Mouse (Mus musculus): ENCODE measurements around the gene Fmo2.

The Fmo2 gene

DNA sequence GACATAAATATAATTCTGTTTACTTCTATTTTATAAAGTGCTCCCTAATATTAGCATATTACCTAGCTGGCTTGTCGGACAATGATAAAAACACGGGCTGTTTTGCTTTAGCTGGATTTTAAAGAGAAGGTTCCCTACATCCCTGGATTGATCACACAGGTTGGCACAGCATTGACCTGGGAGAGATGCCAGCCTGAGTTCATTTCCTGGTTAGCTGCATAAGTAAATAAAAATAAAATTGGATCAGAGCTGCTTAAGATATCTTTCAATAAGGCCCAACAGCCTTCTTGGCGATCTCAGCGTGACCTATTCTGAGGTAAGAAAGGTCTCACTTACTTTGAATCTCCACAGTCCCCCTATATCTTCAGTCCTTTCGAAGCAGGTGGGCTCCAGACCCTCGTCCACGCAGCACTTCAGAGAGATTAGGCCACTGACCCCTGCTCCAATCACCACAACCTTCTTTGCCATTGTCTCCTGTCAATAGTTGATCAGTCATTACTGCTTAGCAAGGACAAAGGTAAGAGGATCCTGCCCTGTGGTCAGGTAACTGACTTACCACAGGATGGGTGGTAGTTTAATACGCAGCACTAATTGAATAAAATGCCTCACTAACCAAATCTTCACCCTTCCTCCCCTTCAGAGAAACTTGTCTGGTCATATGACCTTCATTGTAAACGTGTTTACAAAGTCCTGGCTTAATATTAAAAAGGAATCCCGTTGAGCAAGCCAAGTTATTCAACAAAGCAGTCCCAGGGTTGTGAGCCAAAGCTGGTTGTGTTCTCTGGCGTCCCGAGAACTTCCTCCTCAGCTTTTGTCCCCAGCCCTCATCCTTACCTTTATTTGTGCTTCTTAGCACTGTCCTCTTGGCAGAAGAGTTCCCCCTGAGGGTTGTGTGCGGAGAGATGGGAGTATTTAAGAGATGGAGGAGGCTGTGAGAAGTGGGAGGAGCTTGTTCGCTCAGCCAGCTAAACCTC lies at the start of gene Fmo2:
Gene Fmo2 (minus strand): TSS at position 889 of the 974 bp plus-strand sequence.
- DNase-seq: no peak

DNA sequence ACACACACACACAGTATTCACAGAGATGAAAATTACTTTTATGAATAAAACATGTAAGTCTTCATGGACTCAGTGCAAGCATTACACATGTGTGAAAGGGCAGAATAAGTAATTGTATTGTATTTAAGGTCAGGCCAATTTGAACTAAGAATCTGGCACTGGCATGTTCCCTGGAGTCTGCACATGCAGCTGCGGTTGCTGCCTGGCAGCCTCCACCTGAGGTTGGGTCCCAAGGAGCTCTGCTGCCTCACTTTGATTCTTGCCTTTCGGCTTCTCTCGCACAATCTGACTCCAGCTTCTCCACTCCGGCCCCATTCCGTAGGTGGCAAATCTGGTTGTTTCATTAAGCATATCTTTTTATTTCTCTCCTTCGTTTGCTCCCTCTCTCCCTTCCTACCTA lies 49.4 kb upstream of the Fmo2 start:
- no peak for DNase-seq

DNA sequence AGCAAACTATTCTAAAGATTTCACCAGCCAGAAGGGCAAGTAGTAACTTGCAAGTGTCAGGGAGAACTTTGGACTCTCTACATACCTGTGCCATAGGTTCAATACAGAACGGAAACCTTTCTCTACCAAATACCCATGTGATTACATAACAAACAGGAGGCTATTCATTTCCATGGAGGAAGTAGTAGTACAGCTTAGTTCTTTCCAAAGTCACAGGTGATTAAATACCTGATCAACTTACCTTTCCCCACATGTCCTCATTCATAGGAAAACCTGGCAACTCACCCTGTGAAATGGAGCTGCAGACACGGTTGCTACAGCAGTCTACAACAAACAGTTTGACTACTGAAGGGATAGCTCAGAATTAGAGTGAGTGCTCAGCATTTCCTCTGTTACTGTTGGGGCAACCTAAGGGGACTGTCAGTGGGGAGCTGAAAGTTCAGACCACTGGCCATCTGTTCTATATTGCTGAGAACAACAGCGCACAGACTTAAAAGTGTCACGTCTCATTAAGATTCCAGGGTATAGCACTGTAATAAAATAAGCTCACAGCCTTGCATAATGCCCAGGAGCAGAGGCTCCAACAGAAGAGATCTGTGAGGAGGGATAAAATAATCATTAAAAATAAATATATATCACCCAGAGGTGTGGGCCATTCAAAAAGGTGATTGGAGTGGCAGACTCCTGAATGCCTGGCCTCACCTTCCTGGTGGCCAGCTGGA lies 48.5 kb upstream of the Fmo2 start:
- no peak for DNase-seq

DNA sequence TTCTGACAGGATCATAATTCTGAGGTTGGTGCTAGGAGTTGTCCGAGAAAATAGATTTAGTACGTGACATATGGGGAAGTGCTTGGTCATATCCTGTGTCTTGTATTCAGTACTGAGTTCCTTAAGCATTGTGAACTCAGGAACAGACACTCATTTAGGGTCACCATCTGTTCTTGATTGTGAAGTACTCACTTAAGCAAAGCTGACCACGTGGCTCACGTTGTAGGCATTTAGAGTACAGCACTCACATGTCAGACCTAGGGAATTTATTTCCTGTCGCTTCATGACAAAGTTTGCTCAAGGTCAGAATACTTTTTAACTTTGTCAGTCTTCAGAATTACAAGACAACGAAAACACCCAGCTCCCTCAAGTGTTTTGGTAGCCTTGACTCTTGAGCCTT lies 45.2 kb upstream of the Fmo2 start:
- no peak for DNase-seq

DNA sequence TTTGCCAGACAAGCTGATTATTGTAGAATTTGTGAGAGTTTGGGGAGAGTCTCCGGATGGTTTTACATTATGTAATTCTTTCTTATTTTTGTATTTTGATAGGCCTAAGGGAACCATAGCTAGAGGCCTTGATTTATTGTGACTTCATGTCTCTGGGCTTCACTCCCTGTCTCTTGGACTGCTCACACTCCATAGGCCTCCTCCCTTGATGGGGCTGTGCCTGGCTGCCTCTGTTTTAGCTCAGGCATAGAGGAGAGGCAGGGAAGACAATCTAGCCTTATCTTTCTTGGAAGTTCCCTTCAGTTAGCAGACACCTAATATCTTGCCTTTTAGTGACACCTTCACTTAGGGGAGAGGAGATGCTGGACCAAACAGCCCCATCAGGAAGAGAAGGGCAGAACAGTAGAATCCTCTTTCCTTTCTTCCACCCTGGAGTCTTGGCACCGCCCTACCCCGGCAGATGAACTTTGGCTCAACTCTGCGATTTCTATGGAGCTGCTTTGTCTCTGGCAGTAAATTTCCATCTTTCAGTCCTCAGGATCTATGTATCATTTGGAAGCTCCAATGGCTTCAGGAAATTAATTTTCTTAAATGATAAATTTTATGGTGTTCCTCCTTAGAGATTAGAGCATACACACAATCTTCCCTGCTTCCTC lies 40.3 kb upstream of the Fmo2 start:
- no peak for DNase-seq

DNA sequence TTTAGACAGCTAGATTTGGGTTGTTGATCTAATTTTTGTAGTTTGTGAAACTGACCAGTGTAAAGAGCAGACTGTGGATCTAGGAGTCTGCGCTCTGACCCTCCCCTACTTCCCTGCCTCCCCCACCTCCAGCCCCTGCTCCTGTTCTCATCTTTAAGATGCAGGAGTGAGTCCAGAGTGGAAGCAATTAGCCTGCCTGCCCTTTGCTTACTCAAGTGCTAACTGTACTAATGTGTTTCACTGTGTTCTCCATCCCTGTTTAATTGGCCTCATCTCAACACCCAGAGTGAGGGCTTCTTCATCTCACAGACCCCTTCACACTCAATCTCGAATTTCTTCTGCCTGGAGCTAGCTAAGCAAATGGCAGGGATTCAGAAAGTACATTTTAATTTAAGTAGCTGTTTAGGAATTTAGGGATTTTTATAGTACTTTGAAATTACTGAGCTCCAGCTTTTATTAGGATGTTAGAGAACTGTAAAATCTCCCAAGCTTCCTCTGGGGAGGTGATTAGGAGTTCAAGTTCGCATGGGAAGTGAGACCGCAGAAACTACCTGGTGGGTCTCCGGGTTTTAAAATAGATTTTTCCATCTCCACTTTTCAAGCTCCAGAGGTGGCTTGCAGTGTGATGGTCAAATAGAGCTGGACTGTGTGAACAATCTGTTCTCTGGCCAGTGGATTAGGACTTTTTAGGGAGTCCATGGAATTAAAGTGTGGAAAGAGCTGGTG lies 39.6 kb upstream of the Fmo2 start:
- DNase-seq: no peak

DNA sequence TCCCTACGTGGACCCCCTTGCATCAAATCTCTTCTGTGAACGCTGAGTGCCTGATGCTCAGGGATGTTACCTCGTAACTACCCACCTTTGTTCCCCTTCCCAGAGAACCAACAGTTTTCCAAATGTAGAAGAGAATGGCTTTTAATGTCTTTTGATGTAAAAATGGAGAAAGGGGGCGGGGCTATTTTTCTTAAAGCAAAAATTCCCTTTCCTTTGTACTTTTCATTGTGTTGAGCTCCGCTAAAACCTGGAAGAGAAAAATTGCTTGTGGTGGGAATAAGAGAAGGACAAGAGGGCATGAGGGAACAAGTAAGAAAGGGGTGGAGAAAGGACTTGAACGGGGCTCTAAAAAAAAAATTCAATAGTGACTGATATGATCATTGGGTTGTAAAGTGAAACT lies 38.9 kb upstream of the Fmo2 start, which contains the start of gene Fmo6:
Gene Fmo6 (minus strand): TSS at position 101 of the 400 bp plus-strand sequence.
- no peak for DNase-seq

DNA sequence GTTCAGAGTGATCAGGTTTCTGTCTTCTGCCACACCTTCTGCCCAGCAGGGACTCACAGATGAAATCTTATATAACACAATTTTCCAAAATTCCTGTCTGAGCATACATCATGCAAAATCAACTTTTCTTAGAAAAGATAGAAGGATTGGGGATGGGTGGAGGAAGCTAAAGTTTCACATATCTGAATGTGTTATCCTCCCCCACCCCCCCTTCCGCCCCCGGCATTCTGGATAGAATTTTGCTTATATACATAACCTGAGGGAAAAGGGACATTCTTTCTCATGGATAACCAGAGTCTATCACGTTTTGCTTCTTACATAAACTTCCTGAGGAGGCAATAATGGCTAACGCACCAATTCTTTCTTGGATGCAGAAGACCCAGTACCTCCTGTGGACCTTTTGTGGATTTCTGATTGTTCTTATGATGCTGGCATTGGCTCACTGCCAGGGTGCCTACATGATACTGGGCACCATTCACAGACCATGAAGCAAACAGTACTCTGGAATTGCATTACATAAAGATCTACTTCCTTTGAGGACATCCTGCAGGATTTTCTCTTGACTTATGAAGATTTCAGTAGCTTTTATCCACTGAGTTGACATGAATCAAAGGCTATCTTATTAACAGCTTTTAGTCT lies 36.0 kb upstream of the Fmo2 start:
- DNase-seq: no peak

DNA sequence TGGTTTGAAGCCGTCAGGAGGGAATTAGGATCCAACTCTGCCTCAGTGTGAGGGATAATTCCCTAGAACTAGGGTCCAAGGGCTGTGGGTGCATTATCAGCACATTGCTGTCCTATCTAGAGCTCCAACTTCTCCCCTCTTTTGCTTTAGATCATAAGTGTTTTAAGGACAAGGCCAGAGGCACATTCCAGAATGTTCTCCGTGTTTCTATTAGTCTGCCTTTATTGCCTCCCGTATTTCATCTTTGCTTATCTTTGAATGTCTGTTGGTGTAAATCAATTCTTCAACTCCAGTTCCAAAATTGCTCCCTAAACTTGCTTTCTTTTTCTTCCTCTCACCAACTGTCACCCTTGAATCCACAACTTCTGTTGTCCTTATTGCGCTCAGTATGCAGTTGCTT lies 33.9 kb upstream of the Fmo2 start:
- DNase-seq: no peak

DNA sequence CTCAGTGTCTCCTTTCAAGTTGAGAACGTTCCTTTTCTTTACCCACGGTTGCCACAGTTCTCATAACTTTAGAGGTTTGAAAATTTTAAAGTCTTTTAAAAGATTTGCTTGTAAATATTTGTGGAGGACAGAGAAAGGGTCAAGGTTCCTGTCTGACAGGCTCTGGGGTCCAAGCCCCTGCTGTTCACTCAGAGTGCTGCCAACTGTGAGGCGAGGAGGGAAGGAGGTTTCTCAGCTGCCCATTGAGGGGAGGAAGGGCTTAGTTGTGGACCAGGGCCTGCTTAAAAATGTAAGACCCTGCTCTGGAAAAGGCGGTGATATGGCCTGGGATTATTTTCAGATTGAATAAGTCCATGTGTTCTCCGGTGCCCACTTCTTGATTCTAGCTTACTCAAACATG lies 33.4 kb upstream of the Fmo2 start:
- DNase-seq: no peak

DNA sequence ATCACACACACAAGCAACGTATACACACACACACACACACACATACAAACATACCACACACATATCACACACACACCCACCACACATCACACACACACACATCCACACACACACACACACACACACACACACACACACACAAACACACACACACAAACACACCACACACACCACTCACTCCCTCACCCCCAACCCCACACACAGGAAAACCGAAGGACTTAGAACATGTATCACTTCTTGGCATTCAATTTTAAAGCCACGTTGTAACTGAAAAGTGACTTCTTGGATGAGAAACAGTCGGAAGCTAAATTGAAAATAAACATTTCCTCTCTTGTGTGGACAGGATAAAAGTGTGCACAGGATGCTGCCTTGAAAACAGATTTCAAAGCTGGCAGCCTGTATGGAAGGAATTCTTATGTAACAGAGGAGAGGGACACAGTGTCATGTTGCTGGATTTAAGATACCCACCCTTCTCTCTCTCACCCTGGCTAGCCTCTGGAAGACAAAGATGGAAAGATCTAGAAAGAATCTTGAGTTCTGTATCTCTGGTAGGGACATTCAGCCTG lies 32.9 kb upstream of the Fmo2 start:
- DNase-seq: no peak

DNA sequence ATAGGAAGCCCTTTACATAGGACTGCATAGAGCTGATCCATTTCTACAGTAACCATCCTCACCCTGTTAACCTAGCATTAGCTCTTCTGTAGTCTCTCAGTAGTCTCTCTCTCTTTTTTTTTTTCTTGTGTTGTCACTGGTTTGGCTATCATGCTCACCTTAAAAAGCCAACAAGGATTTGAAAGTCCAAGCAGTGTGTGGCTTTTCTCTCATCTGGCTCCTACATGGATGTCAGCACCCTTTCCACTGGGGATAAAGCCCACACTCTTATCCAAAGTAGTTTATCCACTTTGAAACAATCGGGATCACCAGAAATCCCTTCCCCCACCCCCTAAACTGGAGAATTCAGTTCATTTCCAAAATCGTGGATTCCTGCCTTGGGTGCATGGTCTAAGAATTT lies 32.1 kb upstream of the Fmo2 start:
- no peak for DNase-seq

DNA sequence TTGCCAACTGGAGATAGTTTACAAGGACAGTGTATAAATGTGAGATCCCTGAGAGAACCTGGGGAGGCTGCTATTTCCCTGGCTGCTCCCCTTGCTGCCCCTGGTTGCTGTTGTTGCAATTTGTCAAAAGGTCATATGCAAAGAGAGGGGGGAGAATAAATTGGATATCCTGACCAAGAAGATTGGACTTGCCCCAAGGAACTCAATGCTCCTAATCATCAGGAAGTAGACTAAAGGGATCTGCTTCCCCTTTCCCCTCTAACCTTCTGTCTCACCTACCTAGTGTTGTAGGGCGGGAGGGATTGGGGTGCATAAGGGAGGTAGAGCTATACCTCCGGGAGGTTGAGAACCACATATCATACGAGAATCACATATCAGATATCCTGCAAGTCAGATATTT lies 30.6 kb upstream of the Fmo2 start:
- DNase-seq: no peak

DNA sequence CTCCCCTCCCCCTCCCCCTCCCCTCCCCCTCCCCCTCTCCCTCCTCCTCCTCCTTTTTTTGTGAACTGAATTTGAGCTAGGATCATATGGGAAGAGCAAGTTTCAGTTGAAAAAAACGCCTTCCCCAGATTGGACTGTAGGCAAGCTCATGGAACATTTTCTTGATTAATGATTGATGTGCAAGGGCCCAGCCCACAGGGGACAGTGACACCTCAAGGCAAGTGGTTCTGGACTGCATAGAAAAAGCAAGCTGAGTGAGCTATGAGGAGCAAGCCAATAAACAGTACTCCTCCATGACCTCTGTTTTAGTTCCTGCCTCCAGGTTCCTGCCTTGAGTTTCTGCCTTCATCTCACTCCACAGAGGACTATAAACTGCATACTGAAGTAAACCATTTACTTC lies 26.6 kb upstream of the Fmo2 start:
- no peak for DNase-seq

DNA sequence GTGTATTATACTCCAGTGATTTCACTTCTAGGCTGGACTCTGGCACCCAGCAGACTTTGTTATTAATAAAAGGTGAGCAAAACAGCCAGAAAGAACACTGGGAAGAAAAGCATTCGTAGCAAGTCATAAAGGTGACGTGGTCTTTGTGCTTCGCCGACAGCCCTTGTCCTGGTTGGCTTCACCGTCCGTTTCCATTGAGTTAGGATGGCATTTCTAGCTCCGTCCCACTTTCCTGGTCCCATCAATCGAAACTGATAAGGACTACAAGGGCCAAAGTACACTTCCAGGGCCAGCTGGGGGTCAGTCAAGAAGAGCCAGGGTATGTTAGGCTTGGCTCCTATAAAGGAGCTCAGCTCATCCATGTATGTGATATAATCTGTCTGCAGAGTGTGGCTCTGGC lies 18.1 kb upstream of the Fmo2 start:
- DNase-seq: no peak

DNA sequence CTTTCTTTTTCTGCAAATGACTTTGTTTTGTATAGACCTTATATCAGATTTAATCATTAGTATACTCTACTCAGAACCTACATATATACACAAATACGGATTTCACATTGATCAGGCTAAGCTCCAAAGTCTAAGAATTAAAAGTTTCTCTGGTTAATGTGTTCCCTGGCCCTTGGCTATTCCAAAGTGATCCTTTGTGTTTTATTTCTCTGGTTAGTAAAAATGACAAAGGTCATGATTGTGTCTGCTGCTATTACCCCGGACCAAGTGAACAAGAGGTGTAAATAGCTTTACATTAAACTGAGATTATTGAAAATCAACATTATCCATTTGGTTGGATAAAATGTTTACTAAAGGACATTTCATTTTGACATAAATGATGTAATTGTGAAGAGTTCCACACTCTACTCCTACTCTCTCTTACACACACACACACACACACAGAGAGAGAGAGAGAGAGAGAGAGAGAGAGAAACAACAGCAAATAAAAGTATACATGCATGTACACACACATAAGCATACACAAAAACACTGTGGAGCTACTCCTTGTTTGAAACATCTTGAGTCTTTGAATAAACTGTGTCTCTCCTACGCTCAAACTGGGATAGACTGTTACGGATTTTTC lies 16.5 kb upstream of the Fmo2 start:
- DNase-seq: no peak

DNA sequence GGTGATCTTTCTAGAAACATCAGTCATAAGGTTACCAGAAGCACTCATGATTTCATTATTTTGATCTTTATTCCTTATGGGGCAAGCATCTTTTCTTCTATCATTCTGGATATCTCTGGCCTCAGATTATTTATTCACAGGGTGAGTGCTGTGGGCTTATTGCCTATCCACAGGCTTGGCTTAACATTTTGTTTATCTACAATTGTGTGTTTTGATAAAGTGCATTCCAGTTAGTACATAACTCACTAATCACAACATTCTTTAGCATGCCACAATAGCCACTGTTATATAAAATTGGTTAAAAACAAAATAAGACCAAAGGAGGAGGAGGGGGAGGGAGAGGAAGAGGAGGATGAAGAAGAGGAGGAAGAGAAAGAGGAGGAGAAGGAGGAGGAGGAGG lies 13.6 kb upstream of the Fmo2 start:
- no peak for DNase-seq

DNA sequence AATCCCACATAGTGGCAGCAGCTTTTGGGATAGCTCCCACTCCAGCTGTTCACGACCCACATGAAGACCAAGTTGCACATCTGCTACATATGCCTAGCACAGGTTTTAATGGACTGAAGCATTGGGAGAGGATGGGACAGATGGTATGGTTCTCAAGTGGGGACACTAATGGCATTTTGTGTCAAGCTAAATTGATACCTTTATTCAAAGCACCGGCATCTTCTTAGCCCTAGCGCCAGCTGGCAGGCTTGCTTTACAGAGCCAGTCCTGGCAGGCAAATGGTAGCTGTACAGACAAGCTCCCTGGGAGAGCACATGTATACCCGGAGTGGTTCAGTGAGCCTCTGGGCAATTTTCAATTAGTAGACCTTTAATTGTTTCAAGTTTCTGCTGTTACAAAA lies 3.4 kb upstream of the Fmo2 start:
- DNase-seq: no peak

DNA sequence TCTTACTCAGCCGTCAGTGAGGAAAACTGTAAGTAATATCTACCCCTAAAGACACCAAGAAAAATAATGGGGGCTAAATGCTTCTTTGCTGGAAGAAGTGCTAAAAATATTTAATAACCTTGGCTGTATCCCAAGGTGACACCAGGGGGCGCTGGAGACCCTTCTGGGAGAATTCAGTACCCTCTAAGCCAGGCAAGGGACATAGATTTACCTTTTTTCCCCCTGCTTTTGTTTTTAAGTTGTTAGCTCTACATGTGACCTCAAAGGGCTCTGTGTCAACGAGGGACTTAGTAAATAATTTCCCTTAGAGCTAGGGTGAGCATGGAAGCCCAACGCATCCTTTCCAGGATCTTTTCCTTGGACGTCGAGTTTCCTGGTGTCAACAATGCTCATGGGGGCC lies 2.6 kb downstream of the Fmo2 start:
- DNase-seq: no peak

DNA sequence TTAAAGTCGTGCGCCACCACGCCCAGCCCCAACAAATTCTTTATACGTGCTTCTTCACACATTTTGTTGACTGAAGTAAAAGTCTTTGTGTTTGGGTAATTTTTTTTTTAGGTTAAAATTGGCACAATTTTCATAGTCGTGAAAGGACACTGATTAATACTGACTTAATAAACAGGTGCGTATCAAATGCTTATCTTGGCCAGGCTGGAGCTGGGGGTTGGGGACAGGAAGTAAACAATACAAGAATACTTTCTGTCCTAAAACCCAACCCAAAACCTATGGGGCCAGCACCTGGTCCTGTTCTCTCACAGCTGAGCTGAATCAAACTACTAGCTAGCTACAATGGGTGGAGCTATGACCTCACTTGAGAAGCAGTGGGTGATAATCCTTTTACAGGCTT lies 5.5 kb downstream of the Fmo2 start:
- no peak for DNase-seq

DNA sequence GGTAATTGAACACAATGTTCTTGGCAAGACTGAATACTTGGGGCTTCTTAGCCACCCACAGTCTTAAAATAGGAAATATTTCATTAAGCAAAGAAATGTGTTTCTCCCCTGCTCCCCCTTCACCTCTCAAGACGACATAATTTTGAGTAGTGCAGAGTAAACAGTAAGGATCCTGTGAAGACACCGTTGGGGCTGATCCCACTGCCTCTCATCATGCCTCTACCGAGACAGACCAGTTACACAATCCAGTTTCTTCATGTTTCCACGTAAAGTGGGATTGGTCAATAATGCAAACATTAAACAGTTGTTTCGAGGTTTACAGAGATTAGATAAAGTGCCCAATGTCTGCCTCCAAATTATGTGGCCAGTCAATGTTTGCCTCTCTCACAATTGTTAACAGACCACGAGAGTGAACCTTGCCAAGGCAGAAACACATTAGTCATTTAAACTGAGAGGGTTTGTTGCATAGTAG lies 6.5 kb downstream of the Fmo2 start:
- no peak for DNase-seq

Measured in thymus, adult 18-20 months (tissue).